Mouse (Mus musculus): ENCODE data around the gene Adgrg2. TPM values are rescaled to one million over a fixed set of nuclear protein-coding genes. Genes with fewer than 3 reads are reported as not detected.
A peak's percentile ranks its signal among the peaks of the same experiment; 100 is the strongest.

The Adgrg2 gene
- polyA plus RNA-seq, 1 experiment from 2014 or later: 1.7 TPM

DNA sequence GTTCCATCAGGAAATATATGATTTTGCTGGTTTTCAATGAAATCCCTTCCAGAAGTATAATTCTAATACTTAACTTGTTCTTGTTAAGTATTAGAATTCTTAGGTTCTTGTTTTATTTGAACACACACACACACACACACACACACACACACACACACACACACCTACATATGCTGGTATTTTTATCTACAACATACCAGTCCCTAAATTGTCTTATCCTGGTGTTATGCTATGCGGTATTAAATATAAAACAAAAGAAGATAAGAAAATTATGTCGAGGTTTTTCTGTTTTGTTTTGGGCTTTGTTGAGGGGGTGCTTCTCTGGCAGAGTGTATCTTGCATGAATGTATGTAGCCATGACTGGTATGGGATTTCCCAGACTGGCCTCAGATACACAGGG is 99.3 kb downstream of the Adgrg2 start:
- no peak overlapping the region for H3K27ac ChIP-seq (ENCODE audit: low read depth, low read length)
- WGBS: 91% methylated on average over 2 of the region's 2 CpGs
- ATAC-seq (ENCODE audit: insufficient read depth, low FRiP score, low TSS enrichment) (no peak), DNase-seq (ENCODE audit: low spot score) (no peak)
- H3K4me1 ChIP-seq (ENCODE audit: control insufficient read depth, insufficient read depth, low read length): no peaks in the 10 kb centered on the region
- H3K27me3 ChIP-seq (ENCODE audit: control insufficient read depth, insufficient read depth, low read length): no peaks in the 10 kb centered on the region
- H3K9ac ChIP-seq (ENCODE audit: low read length): no peak overlapping the region
- H3K9me3 ChIP-seq (ENCODE audit: control insufficient read depth, low read length): no peaks in the 10 kb centered on the region
- no peaks in the 10 kb centered on the region for H3K36me3 ChIP-seq (ENCODE audit: control insufficient read depth, insufficient read depth, low read length)
- no peak overlapping the region for H3K4me3 ChIP-seq (ENCODE audit: low read depth, low read length)
- H3K4me2 ChIP-seq (ENCODE audit: low read depth): no peak overlapping the region

DNA sequence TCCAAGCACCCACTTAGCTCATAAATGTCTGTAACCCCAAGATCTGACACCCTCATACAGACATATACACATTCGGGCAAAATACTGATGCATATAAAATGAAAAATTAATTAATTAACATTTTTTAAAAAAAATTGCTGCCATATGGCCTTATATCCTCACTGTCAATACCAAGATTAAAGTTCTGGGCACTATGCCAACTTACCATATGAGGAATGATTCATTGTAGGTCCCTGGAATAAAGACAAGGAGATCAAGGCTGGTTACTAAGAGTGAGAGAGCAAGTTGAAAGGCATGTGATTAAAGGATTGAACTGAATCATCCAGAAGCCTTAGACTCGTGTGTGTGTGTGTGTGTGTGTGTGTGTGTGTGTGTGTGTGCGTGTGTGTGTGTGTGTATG is 103.8 kb downstream of the Adgrg2 start:
- ATAC-seq (ENCODE audit: insufficient read depth, low FRiP score, low TSS enrichment) (no peak), DNase-seq (ENCODE audit: low spot score) (no peak)
- Histone ChIP-seq H3K4me3 (ENCODE audit: low read depth, low read length) (no peak overlapping the region), H3K4me1 (ENCODE audit: control insufficient read depth, insufficient read depth, low read length) (no peaks in the 10 kb centered on the region), H3K9me3 (ENCODE audit: control insufficient read depth, low read length) (no peaks in the 10 kb centered on the region), H3K4me2 (ENCODE audit: low read depth) (no peak overlapping the region), H3K27ac (ENCODE audit: low read depth, low read length) (no peak overlapping the region), H3K27me3 (ENCODE audit: control insufficient read depth, insufficient read depth, low read length) (no peaks in the 10 kb centered on the region), H3K36me3 (ENCODE audit: control insufficient read depth, insufficient read depth, low read length) (no peaks in the 10 kb centered on the region), H3K9ac (ENCODE audit: low read length) (no peak overlapping the region)
- 45% methylated on average over 3 of the region's 3 CpGs for WGBS

DNA sequence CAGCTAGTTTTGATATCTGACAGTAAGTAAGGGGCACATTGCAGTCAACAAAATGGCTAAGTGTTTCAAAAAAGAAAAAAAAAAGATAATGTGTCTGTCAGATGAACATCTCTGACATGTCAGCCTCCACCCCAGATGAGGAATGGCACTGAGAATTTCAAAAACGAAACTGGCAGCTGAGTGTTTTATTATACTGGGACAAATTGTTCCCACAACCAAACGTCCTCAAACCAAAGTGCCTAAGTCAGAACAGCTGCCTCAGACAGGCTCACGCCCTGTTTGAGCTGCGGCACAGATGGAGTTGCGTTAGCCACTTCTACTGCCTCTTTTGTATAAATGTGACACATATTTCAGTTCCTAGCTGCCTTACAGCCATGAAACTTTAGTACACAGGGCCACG is 104.4 kb downstream of the Adgrg2 start:
- no peak for DNase-seq (ENCODE audit: low spot score)
- no peak overlapping the region for H3K27ac ChIP-seq (ENCODE audit: low read depth, low read length)
- no peak overlapping the region for H3K4me2 ChIP-seq (ENCODE audit: low read depth)
- no peak overlapping the region for H3K9ac ChIP-seq (ENCODE audit: low read length)
- H3K36me3 ChIP-seq (ENCODE audit: control insufficient read depth, insufficient read depth, low read length): no peaks in the 10 kb centered on the region
- H3K4me1 ChIP-seq (ENCODE audit: control insufficient read depth, insufficient read depth, low read length): no peaks in the 10 kb centered on the region
- ATAC-seq (ENCODE audit: insufficient read depth, low FRiP score, low TSS enrichment): no peak
- WGBS: 75% methylated on average over 6 of the region's 6 CpGs
- no peaks in the 10 kb centered on the region for H3K27me3 ChIP-seq (ENCODE audit: control insufficient read depth, insufficient read depth, low read length)
- H3K4me3 ChIP-seq (ENCODE audit: low read depth, low read length): no peak overlapping the region
- no peaks in the 10 kb centered on the region for H3K9me3 ChIP-seq (ENCODE audit: control insufficient read depth, low read length)

DNA sequence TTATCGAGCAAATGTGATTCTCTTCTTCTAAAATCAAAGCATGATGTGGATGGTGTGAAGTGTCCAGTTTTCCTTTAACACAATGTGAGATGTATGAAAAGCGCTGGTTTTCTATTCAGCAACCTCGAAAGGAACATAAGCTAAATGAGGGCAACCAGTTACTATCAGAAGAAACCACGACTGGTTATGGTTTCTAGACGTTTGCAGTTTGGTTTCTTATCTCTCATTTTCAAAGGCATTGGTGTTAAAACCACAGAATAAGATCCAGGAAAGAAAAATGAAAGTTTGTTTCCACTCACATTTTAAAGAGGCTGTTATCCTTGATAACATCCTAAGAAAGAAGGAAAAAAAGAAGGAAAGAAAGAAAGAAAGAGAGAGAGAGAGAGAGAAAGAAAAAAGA is 106.0 kb downstream of the Adgrg2 start:
- no peaks in the 10 kb centered on the region for H3K9me3 ChIP-seq (ENCODE audit: control insufficient read depth, low read length)
- no peak overlapping the region for H3K4me3 ChIP-seq (ENCODE audit: low read depth, low read length)
- no peak for DNase-seq (ENCODE audit: low spot score)
- no peaks in the 10 kb centered on the region for H3K36me3 ChIP-seq (ENCODE audit: control insufficient read depth, insufficient read depth, low read length)
- no peak overlapping the region for H3K4me2 ChIP-seq (ENCODE audit: low read depth)
- no peak overlapping the region for H3K27ac ChIP-seq (ENCODE audit: low read depth, low read length)
- no peak overlapping the region for H3K9ac ChIP-seq (ENCODE audit: low read length)
- H3K27me3 ChIP-seq (ENCODE audit: control insufficient read depth, insufficient read depth, low read length): no peaks in the 10 kb centered on the region; the same call in 1 of the 2 replicates
- WGBS: 76% methylated on average over 5 of the region's 5 CpGs
- ATAC-seq (ENCODE audit: insufficient read depth, low FRiP score, low TSS enrichment): no peak
- no peaks in the 10 kb centered on the region for H3K4me1 ChIP-seq (ENCODE audit: control insufficient read depth, insufficient read depth, low read length)

GRCm38 (mm10) chrX:160501095-160501494 is 110.6 kb downstream of the Adgrg2 start:
- no peak for ATAC-seq (ENCODE audit: insufficient read depth, low FRiP score, low TSS enrichment)

GRCm38 (mm10) chrX:160501687-160502047 is 111.2 kb downstream of the Adgrg2 start:
- 20% methylated on average over 12 of the region's 12 CpGs for WGBS
- Histone ChIP-seq H3K4me1 (ENCODE audit: control insufficient read depth, insufficient read depth, low read length) (peaks cover 5% of the 10 kb centered on the region), H3K9ac (ENCODE audit: low read length) (peak overlapping the region; percentile 59), H3K36me3 (ENCODE audit: control insufficient read depth, insufficient read depth, low read length) (no peaks in the 10 kb centered on the region), H3K4me3 (ENCODE audit: low read depth, low read length) (peak overlapping the region; percentile 51), H3K27me3 (ENCODE audit: control insufficient read depth, insufficient read depth, low read length) (no peaks in the 10 kb centered on the region; the same call in 1 of the 2 replicates), H3K4me2 (ENCODE audit: low read depth) (peak overlapping the region; percentile 36), H3K27ac (ENCODE audit: low read depth, low read length) (no peak overlapping the region), H3K9me3 (ENCODE audit: control insufficient read depth, low read length) (no peaks in the 10 kb centered on the region)
- no peak for DNase-seq (ENCODE audit: low spot score)
- ATAC-seq (ENCODE audit: insufficient read depth, low FRiP score, low TSS enrichment): peak; percentile 78

More at GRCm38 (mm10) chrX:160501095-160501494, 110.6 kb downstream of the Adgrg2 start:
- Histone ChIP-seq H3K27ac (ENCODE audit: low read depth, low read length) (no peak overlapping the region), H3K9me3 (ENCODE audit: control insufficient read depth, low read length) (no peaks in the 10 kb centered on the region), H3K9ac (ENCODE audit: low read length) (no peak overlapping the region), H3K27me3 (ENCODE audit: control insufficient read depth, insufficient read depth, low read length) (no peaks in the 10 kb centered on the region; the same call in 1 of the 2 replicates), H3K4me2 (ENCODE audit: low read depth) (no peak overlapping the region), H3K36me3 (ENCODE audit: control insufficient read depth, insufficient read depth, low read length) (no peaks in the 10 kb centered on the region), H3K4me3 (ENCODE audit: low read depth, low read length) (no peak overlapping the region), H3K4me1 (ENCODE audit: control insufficient read depth, insufficient read depth, low read length) (peaks cover 5% of the 10 kb centered on the region)
- no peak for DNase-seq (ENCODE audit: low spot score)
- 89% methylated on average over 3 of the region's 3 CpGs for WGBS

DNA sequence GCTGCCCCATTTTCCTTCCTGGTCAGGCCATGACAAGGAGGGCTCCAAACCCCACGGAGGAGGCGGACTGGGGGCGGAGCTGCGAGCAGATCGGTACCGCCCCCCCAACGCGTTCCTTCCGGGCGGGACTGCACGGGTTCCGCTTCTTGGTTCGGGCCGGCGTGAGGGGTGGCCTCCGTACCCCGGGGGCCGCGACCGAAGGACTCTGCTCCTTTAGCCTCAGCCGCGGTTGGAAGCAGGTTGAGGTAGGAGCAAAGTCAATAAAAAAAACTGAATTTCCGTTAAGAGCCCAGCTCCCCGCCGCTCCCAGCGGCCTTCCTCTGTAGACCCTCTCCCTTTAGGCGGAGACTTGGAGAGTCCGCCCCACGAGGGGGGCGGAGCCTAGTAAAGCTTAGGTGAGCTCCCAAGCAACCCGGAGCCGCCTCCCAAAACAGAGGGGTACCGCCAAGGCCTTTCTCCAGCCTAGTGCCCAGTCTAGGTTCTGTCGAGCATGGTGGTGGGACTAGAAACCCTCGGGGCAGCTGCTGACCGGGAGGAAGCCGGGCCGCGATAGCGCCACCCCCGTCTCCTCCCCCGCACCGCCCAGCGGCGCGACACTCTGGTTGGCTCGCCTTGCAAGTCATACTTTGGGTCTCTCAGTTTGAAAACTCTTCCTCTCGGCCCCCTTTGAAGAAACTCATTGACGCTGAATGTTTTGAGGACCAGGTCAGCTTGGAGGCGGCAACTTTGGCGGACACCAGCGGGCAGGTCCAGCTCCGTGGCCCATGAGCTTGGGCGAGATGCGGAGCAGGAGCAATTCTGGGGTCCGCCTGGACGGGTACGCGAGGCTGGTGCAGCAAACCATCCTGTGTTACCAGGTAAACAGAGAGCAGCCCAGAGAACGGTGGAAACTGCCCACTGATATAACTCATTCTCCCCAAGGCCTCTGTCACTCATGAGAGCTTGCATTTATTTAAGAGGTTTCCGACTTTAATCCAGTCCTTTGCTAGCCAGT is 111.9 kb downstream of the Adgrg2 start, which contains the start of gene Phka2:
Phka2 (plus strand) TSS at position 119 of the 994 bp plus-strand sequence.
- peak within 1 kb of the TSS; percentile 59 for H3K9ac ChIP-seq (ENCODE audit: low read length)
- peak; percentile 99 for ATAC-seq (ENCODE audit: insufficient read depth, low FRiP score, low TSS enrichment)
- no peaks in the 10 kb centered on the region; the same call in 1 of the 2 replicates for H3K27me3 ChIP-seq (ENCODE audit: control insufficient read depth, insufficient read depth, low read length)
- WGBS: 11% methylated on average over 60 of the region's 61 CpGs
- peak within 1 kb of the TSS; percentile 51 for H3K4me2 ChIP-seq (ENCODE audit: low read depth)
- H3K36me3 ChIP-seq (ENCODE audit: control insufficient read depth, insufficient read depth, low read length): no peaks in the 10 kb centered on the region
- peaks cover 5% of the 10 kb centered on the region for H3K4me1 ChIP-seq (ENCODE audit: control insufficient read depth, insufficient read depth, low read length)
- H3K9me3 ChIP-seq (ENCODE audit: control insufficient read depth, low read length): no peaks in the 10 kb centered on the region
- H3K4me3 ChIP-seq (ENCODE audit: low read depth, low read length): peak within 1 kb of the TSS; percentile 51
- no peak within 1 kb of the TSS for H3K27ac ChIP-seq (ENCODE audit: low read depth, low read length)
- DNase-seq (ENCODE audit: low spot score): peak; percentile 85

DNA sequence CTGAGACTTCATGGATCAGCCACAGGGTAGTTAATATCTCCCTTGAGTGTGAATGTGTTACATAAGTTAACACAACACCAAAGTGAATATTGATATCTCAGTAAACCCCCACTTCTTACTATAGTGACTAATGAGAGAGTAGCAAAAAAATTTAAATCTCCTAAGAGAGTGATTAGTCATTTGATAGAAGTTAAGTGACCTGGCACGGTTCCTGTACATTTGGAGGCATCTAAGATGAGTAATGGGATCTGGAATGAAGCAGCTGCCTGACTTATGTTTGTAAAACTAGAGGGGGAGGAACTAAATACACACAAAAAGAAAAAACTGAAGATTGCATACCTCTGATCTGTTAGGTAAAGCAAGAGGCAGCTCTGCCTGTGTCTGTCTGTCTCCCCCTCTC is 118.6 kb downstream of the Adgrg2 start:
- no peak overlapping the region for H3K9ac ChIP-seq (ENCODE audit: low read length)
- 90% methylated on average over 1 of the region's 1 CpGs for WGBS
- H3K9me3 ChIP-seq (ENCODE audit: control insufficient read depth, low read length): no peaks in the 10 kb centered on the region
- H3K27me3 ChIP-seq (ENCODE audit: control insufficient read depth, insufficient read depth, low read length): no peaks in the 10 kb centered on the region
- DNase-seq (ENCODE audit: low spot score) (no peak), ATAC-seq (ENCODE audit: insufficient read depth, low FRiP score, low TSS enrichment) (no peak)
- H3K27ac ChIP-seq (ENCODE audit: low read depth, low read length): no peak overlapping the region
- H3K4me1 ChIP-seq (ENCODE audit: control insufficient read depth, insufficient read depth, low read length): no peaks in the 10 kb centered on the region
- no peak overlapping the region for H3K4me2 ChIP-seq (ENCODE audit: low read depth)
- H3K36me3 ChIP-seq (ENCODE audit: control insufficient read depth, insufficient read depth, low read length): no peaks in the 10 kb centered on the region
- no peak overlapping the region for H3K4me3 ChIP-seq (ENCODE audit: low read depth, low read length)

DNA sequence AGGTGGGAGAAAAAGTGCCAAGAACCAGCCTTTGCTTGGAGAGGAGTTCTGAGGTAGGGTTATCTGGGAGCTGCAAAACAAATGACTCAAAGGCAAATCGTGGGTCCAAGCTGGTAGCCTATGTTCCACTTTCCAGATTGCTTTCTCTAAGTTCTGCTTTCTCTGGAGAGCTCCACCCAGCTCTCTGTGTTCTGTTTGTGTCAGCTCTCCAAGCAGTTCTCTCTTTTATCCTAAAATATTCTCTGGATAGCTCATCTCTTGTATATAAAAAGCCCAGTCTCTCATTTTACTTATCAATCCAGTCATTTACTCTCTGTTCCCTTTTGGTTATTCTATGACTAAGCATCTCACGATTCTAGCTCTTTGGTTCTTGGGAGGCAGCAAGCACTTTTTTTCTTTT is 119.7 kb downstream of the Adgrg2 start:
- 69% methylated on average over 2 of the region's 2 CpGs for WGBS
- H3K9ac ChIP-seq (ENCODE audit: low read length): no peak overlapping the region
- H3K4me2 ChIP-seq (ENCODE audit: low read depth): no peak overlapping the region
- ATAC-seq (ENCODE audit: insufficient read depth, low FRiP score, low TSS enrichment): no peak
- H3K9me3 ChIP-seq (ENCODE audit: control insufficient read depth, low read length): no peaks in the 10 kb centered on the region
- no peaks in the 10 kb centered on the region for H3K4me1 ChIP-seq (ENCODE audit: control insufficient read depth, insufficient read depth, low read length)
- H3K27me3 ChIP-seq (ENCODE audit: control insufficient read depth, insufficient read depth, low read length): no peaks in the 10 kb centered on the region
- H3K4me3 ChIP-seq (ENCODE audit: low read depth, low read length): no peak overlapping the region
- H3K27ac ChIP-seq (ENCODE audit: low read depth, low read length): no peak overlapping the region
- no peaks in the 10 kb centered on the region for H3K36me3 ChIP-seq (ENCODE audit: control insufficient read depth, insufficient read depth, low read length)
- no peak for DNase-seq (ENCODE audit: low spot score)

Measured in neural tube, embryonic 11.5 days (tissue).